Mouse (Mus musculus): ENCODE measurements around the gene Vopp1.

DNA sequence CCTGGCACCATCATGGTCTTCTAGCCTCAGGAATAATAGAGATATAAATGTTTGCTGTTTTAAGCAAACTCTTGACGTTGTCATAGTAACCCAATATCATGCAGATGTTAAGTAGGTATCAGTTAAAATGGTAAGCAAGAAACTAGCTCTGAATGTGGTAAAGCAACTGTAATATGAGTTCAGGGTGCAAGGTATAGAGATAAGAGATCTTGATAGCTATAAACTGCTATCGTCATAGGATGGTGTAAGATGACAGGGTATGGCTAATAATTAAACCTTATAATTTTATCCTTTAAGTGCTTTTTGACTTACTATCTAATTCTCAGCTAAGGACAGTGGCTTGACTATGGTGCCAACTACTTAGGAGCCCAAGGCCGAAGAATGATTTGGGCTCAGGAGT, 44.6 kb downstream of the Vopp1 start:
- TF ChIP-seq POLR2A (IDR thresholded peaks at IDR 0.05; ENCODE audit: control insufficient read depth, extremely low read depth, insufficient read depth, low read length, poor library complexity) (no peak), CTCF (IDR thresholded peaks at IDR 0.05; ENCODE audit: borderline replicate concordance, control insufficient read depth, extremely low read depth, insufficient read depth, low read length, poor library complexity) (no peak)

Measured in thymus, adult 2 months (tissue).